Mouse (Mus musculus) spleen, adult 2 months (tissue): ENCODE data around the gene Rasgrp3. TPM values are rescaled to one million over a fixed set of nuclear protein-coding genes. Genes with fewer than 3 reads are reported as not detected.

Source experiments
- DNase-seq, 2 experiments: peaks; one replicate each; pipeline versions ENCODE4 v3.0.0 to v3.0.0-alpha.2; 2012 to 2021; ENCODE audit warnings: low spot score in 2 of 2, low read depth in 1 of 2
- H3K27ac ChIP-seq: fragments of 200-500 bp; 2 replicates; pipeline ENCODE4 v1.5.1; 2012; ENCODE audit warnings: low read length, inconsistent platforms; ENCODE audit not compliant: insufficient read depth
- H3K27me3 ChIP-seq: fragments of 200-500 bp; 2 replicates; pipeline ENCODE4 v1.6.1; 2012; ENCODE audit warnings: mild to moderate bottlenecking, moderate library complexity, low read length, inconsistent platforms; ENCODE audit not compliant: control insufficient read depth, insufficient read depth
- H3K36me3 ChIP-seq: fragments of 200-500 bp; 2 replicates; pipeline ENCODE4 v1.6.1; 2012; ENCODE audit warnings: mild to moderate bottlenecking, low read length, inconsistent platforms; ENCODE audit not compliant: control insufficient read depth, insufficient read depth
- H3K4me1 ChIP-seq: fragments of 200-500 bp; 2 replicates; pipeline ENCODE4 v1.6.1; 2011; ENCODE audit warnings: inconsistent platforms; ENCODE audit not compliant: control insufficient read depth, insufficient read depth, insufficient read length
- H3K4me3 ChIP-seq: fragments of 200-500 bp; 2 replicates; pipeline ENCODE4 v1.5.1; 2011; ENCODE audit warnings: mild to moderate bottlenecking, inconsistent platforms; ENCODE audit not compliant: insufficient read depth, insufficient read length; ENCODE audit errors: extremely low read depth
- CTCF ChIP-seq: fragments of 200-500 bp; IDR thresholded peaks from 2 replicates; pipeline ENCODE4 v1.5.1; 2011; ENCODE audit warnings: mild to moderate bottlenecking, inconsistent platforms; ENCODE audit not compliant: insufficient read depth, insufficient read length, insufficient replicate concordance; ENCODE audit errors: extremely low read depth
- POLR2A ChIP-seq: fragments of 200-500 bp; IDR thresholded peaks from 2 replicates; pipeline ENCODE4 v1.6.1; 2011; ENCODE audit warnings: low read depth, low read length, inconsistent platforms
- WGBS: fragments of 180-500 bp; shearing (Covaris S2); methylation state at CpG from one replicate; pipeline ENCODE4 v1.1.7; 2018; 5-methylcytosine and 5-hydroxymethylcytosine counted together
- polyA plus RNA-seq: library from polyadenylated mRNA; depleted of rRNA; stranded (reverse); fragments of >200 nt; gene quantifications from 2 replicates; pipeline ENCODE4 v1.2.3, GENCODE M21; 2012

Rasgrp3 gene
- polyA plus RNA-seq, 1 experiment, result 9.8 TPM

- no peak for DNase-seq
- Histone ChIP-seq H3K4me3 (no peak overlapping the region), H3K27me3 (no peaks in the 10 kb centered on the region), H3K4me1 (peaks cover 25% of the 10 kb centered on the region), H3K36me3 (no peaks in the 10 kb centered on the region), H3K27ac (no peak overlapping the region)
- WGBS, result 84% methylated on average over 1 of the region's 1 CpGs
- TF ChIP-seq POLR2A, result no peak
- TF ChIP-seq CTCF, result no peak
Measured at GRCm38 (mm10) chr17:75475985-75476384, 40.3 kb downstream of the Rasgrp3 start.

DNA sequence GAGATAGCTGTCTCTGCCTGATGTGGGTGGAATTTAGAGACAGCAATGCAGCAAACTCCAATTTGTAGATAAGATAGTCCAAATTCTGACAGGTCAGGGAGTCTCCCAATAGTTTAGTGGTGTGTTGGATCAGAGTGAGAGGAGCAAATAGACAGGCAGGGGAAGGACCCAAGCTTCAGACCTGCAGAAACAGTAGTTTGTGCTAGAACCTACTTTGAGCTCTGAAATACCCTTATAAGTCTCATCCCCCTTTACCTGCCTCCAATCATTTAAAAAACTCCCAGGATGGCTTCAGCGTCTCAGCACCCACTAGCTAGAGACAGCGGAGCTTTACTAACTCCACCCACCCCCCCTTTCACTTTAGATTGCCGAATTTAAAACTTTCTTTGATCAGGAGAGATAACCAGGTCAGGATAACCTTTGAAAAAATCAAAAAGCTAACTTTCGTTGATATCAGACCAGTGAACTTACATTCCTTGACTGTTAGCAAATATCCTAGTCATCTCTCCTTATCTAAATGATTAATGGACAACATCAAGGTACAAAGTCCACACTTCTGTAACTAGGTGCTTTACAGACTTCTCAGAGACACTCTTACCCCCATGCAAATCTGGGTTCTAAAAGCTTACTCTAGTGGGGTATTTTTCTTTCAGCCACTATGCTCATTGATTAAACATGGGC lies 41.2 kb downstream of the Rasgrp3 start:
- H3K36me3 ChIP-seq, result no peaks in the 10 kb centered on the region
- peaks cover 24% of the 10 kb centered on the region for H3K4me1 ChIP-seq
- H3K27ac ChIP-seq, result peak overlapping the region; percentile 27; the same call in 1 of the 2 replicates
- no peak for TF ChIP-seq CTCF
- TF ChIP-seq POLR2A, result no peak
- DNase-seq, result no peak
- H3K27me3 ChIP-seq, result no peaks in the 10 kb centered on the region
- WGBS, result 72% methylated on average over 4 of the region's 4 CpGs
- no peak overlapping the region for H3K4me3 ChIP-seq

GRCm38 (mm10) chr17:75477655-75478054 lies 42.0 kb downstream of the Rasgrp3 start:
- Histone ChIP-seq H3K27ac (peak overlapping the region; percentile 70; the same call in 1 of the 2 replicates), H3K36me3 (peaks cover 2% of the 10 kb centered on the region; the same call in 1 of the 2 replicates), H3K4me3 (no peak overlapping the region; the same call in 1 of the 2 replicates), H3K27me3 (no peaks in the 10 kb centered on the region), H3K4me1 (peaks cover 21% of the 10 kb centered on the region)
- DNase-seq, result no peak
- 25% methylated on average over 3 of the region's 3 CpGs for WGBS
- no peak for TF ChIP-seq POLR2A
- no peak for TF ChIP-seq CTCF

- no peaks in the 10 kb centered on the region for H3K27me3 ChIP-seq
- WGBS, result 7% methylated on average over 1 of the region's 1 CpGs
- H3K4me1 ChIP-seq, result peaks cover 16% of the 10 kb centered on the region; the same call in 1 of the 2 replicates
- H3K27ac ChIP-seq, result peak overlapping the region; percentile 77
- DNase-seq, result peak in 1 of 2 experiments; percentile 16
- peaks cover 3% of the 10 kb centered on the region; the same call in 1 of the 2 replicates for H3K36me3 ChIP-seq
- no peak overlapping the region for H3K4me3 ChIP-seq
- TF ChIP-seq POLR2A, result no peak
Measured at GRCm38 (mm10) chr17:75478836-75479235, 43.1 kb downstream of the Rasgrp3 start.

DNA sequence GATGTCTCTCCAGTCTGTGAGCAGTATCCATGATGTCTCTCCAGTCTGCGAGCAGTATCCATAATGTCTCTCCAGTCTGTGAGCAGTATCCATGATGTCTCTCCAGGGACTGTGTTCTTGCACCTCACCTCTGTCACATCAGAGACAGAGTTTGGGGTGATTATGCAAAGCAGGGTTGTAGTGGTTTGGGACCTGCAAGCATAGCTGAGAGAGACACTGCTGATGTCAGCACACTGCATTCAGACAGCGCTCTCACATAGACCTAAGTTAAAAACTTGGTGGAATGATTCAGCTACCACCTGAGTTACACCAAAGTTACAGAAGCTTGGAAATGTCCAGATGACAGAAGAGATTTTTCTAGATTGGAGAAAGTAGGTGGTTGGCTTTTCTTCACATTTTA lies 44.0 kb downstream of the Rasgrp3 start:
- Histone ChIP-seq H3K27me3 (no peaks in the 10 kb centered on the region), H3K4me1 (peaks cover 16% of the 10 kb centered on the region; the same call in 1 of the 2 replicates), H3K27ac (no peak overlapping the region), H3K36me3 (peaks cover 3% of the 10 kb centered on the region; the same call in 1 of the 2 replicates), H3K4me3 (no peak overlapping the region)
- 73% methylated on average over 2 of the region's 2 CpGs for WGBS
- no peak for DNase-seq
- TF ChIP-seq POLR2A (no peak), CTCF (no peak)

DNA sequence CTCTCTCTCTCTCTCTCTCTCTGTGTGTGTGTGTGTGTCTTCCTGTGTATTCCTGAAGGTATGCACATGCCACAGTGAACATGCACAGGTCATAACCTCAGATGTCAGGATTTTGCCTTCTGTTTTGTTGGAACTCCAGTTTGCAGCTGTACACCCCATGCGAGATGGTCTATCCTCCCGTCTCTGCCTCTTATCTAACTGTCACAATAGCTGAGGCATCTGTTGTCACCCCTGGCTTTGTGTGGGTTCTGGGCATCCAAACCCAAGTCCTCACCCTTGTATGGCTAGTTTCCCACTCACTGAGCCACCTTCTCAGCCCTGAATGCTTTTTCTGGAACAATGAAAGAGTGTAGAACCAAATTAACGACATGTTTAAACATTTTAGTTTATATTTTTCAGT lies 44.7 kb downstream of the Rasgrp3 start:
- Histone ChIP-seq H3K4me1 (peaks cover 16% of the 10 kb centered on the region; the same call in 1 of the 2 replicates), H3K36me3 (peaks cover 5% of the 10 kb centered on the region; the same call in 1 of the 2 replicates), H3K27ac (no peak overlapping the region), H3K4me3 (no peak overlapping the region), H3K27me3 (no peaks in the 10 kb centered on the region)
- DNase-seq, result no peak
- TF ChIP-seq POLR2A, result no peak
- no peak for TF ChIP-seq CTCF
- 86% methylated on average over 3 of the region's 3 CpGs for WGBS

GRCm38 (mm10) chr17:75486205-75486604 lies 50.5 kb downstream of the Rasgrp3 start:
- H3K36me3 ChIP-seq, result peaks cover 9% of the 10 kb centered on the region; the same call in 1 of the 2 replicates
- H3K27ac ChIP-seq, result no peak overlapping the region
- DNase-seq, result no peak
- no peaks in the 10 kb centered on the region for H3K4me1 ChIP-seq
- H3K27me3 ChIP-seq, result no peaks in the 10 kb centered on the region
- no peak overlapping the region for H3K4me3 ChIP-seq
- WGBS, result 91% methylated on average over 3 of the region's 3 CpGs
- no peak for TF ChIP-seq POLR2A
- no peak for TF ChIP-seq CTCF

DNA sequence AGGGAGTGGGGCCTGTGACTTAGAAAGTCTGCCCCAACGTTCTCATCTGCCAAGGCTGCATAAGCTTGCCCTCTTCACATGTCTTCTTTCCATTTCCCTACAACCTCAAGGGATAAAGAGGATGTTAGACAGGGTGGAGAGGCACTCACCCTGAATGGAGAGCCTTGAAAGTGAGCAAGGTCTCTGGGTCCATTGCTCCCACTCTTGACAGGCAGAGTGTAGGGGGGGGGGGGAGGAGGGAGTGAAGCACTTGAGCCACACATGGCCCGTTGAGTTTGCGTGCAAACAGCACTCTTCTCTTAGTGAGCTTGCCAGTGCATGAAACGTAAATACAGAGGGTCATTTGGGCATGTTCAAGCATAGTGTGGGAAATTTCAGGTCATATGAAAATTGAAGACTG lies 59.5 kb downstream of the Rasgrp3 start:
- no peak for DNase-seq
- 79% methylated on average over 4 of the region's 4 CpGs for WGBS
- TF ChIP-seq POLR2A (no peak), CTCF (no peak)
- no peak overlapping the region for H3K4me3 ChIP-seq
- H3K36me3 ChIP-seq, result peaks cover 9% of the 10 kb centered on the region
- no peak overlapping the region for H3K27ac ChIP-seq
- no peaks in the 10 kb centered on the region for H3K4me1 ChIP-seq
- H3K27me3 ChIP-seq, result no peaks in the 10 kb centered on the region
